Mouse (Mus musculus): ENCODE measurements at regions not wholly inside any gene's neighbourhood (a gene's known extent, or its start where the extent isn't known, plus 50 kb on each side); places are given as distances from the start of the nearest gene placed in this dataset.

GRCm38 (mm10) chr4:153002516-153002915 is 480.1 kb downstream of the Ajap1 start:
- Histone ChIP-seq H3K4me1 (ENCODE audit: control insufficient read depth, insufficient read depth, low read length) (no peaks in the 10 kb centered on the region), H3K9ac (ENCODE audit: low read depth, poor library complexity, severe bottlenecking) (no peak overlapping the region), H3K27ac (ENCODE audit: insufficient read depth, low read length) (no peak overlapping the region), H3K36me3 (ENCODE audit: control insufficient read depth, insufficient read depth, low read length, poor library complexity, severe bottlenecking) (no peaks in the 10 kb centered on the region), H3K27me3 (ENCODE audit: control insufficient read depth, insufficient read depth, low read length, poor library complexity, severe bottlenecking) (no peaks in the 10 kb centered on the region), H3K9me3 (replicated peaks; ENCODE audit: control insufficient read depth, insufficient read depth, low read length, poor library complexity, severe bottlenecking) (0 out of 2 replicates have a peak, but pooled peaks cover 7% of the 10 kb centered on the region), H3K4me3 (ENCODE audit: low read depth, low read length) (no peak overlapping the region)
- TF ChIP-seq EP300 (IDR thresholded peaks at IDR 0.05; ENCODE audit: insufficient read depth, low read depth, low read length) (no peak), CTCF (IDR thresholded peaks at IDR 0.05; ENCODE audit: low read depth, low read length) (no peak)

GRCm38 (mm10) chr4:153001761-153002160 is 480.9 kb downstream of the Ajap1 start:
- Histone ChIP-seq H3K27me3 (ENCODE audit: control insufficient read depth, insufficient read depth, low read length, poor library complexity, severe bottlenecking) (no peaks in the 10 kb centered on the region), H3K4me3 (ENCODE audit: low read depth, low read length) (no peak overlapping the region), H3K9me3 (replicated peaks; ENCODE audit: control insufficient read depth, insufficient read depth, low read length, poor library complexity, severe bottlenecking) (0 out of 2 replicates have a peak, but pooled peaks cover 7% of the 10 kb centered on the region), H3K27ac (ENCODE audit: insufficient read depth, low read length) (no peak overlapping the region), H3K36me3 (ENCODE audit: control insufficient read depth, insufficient read depth, low read length, poor library complexity, severe bottlenecking) (no peaks in the 10 kb centered on the region), H3K4me1 (ENCODE audit: control insufficient read depth, insufficient read depth, low read length) (no peaks in the 10 kb centered on the region), H3K9ac (ENCODE audit: low read depth, poor library complexity, severe bottlenecking) (no peak overlapping the region)
- no peak for TF ChIP-seq POLR2A (IDR thresholded peaks at IDR 0.05; ENCODE audit: insufficient read depth, low read length)
- no peak for TF ChIP-seq EP300 (IDR thresholded peaks at IDR 0.05; ENCODE audit: insufficient read depth, low read depth, low read length)
- TF ChIP-seq CTCF (IDR thresholded peaks at IDR 0.05; ENCODE audit: low read depth, low read length), result no peak

- Histone ChIP-seq H3K4me3 (ENCODE audit: low read depth, low read length) (no peak overlapping the region), H3K27me3 (ENCODE audit: control insufficient read depth, insufficient read depth, low read length, poor library complexity, severe bottlenecking) (no peaks in the 10 kb centered on the region), H3K27ac (ENCODE audit: insufficient read depth, low read length) (no peak overlapping the region), H3K9me3 (replicated peaks; ENCODE audit: control insufficient read depth, insufficient read depth, low read length, poor library complexity, severe bottlenecking) (no peaks in the 10 kb centered on the region), H3K9ac (ENCODE audit: low read depth, poor library complexity, severe bottlenecking) (no peak overlapping the region), H3K36me3 (ENCODE audit: control insufficient read depth, insufficient read depth, low read length, poor library complexity, severe bottlenecking) (no peaks in the 10 kb centered on the region), H3K4me1 (ENCODE audit: control insufficient read depth, insufficient read depth, low read length) (no peaks in the 10 kb centered on the region)
- TF ChIP-seq EP300 (IDR thresholded peaks at IDR 0.05; ENCODE audit: insufficient read depth, low read depth, low read length) (no peak), CTCF (IDR thresholded peaks at IDR 0.05; ENCODE audit: low read depth, low read length) (no peak), POLR2A (IDR thresholded peaks at IDR 0.05; ENCODE audit: insufficient read depth, low read length) (no peak)
These were observed 483.1 kb downstream of the Ajap1 start for GRCm38 (mm10) chr4:152999526-152999925.

- H3K27ac ChIP-seq (ENCODE audit: insufficient read depth, low read length), result no peak overlapping the region
- H3K27me3 ChIP-seq (ENCODE audit: control insufficient read depth, insufficient read depth, low read length, poor library complexity, severe bottlenecking), result no peaks in the 10 kb centered on the region
- H3K4me1 ChIP-seq (ENCODE audit: control insufficient read depth, insufficient read depth, low read length), result no peaks in the 10 kb centered on the region
- no peak overlapping the region for H3K9ac ChIP-seq (ENCODE audit: low read depth, poor library complexity, severe bottlenecking)
- H3K36me3 ChIP-seq (ENCODE audit: control insufficient read depth, insufficient read depth, low read length, poor library complexity, severe bottlenecking), result no peaks in the 10 kb centered on the region
- H3K4me3 ChIP-seq (ENCODE audit: low read depth, low read length), result no peak overlapping the region
- H3K9me3 ChIP-seq (replicated peaks; ENCODE audit: control insufficient read depth, insufficient read depth, low read length, poor library complexity, severe bottlenecking), result no peaks in the 10 kb centered on the region
- TF ChIP-seq EP300 (IDR thresholded peaks at IDR 0.05; ENCODE audit: insufficient read depth, low read depth, low read length) (no peak), POLR2A (IDR thresholded peaks at IDR 0.05; ENCODE audit: insufficient read depth, low read length) (no peak), CTCF (IDR thresholded peaks at IDR 0.05; ENCODE audit: low read depth, low read length) (no peak)
These were observed 485.4 kb downstream of the Ajap1 start for GRCm38 (mm10) chr4:152997251-152997650.

GRCm38 (mm10) chr4:152996641-152997040 is 486.0 kb downstream of the Ajap1 start:
- Histone ChIP-seq H3K27ac (ENCODE audit: insufficient read depth, low read length) (no peak overlapping the region), H3K36me3 (ENCODE audit: control insufficient read depth, insufficient read depth, low read length, poor library complexity, severe bottlenecking) (no peaks in the 10 kb centered on the region), H3K9ac (ENCODE audit: low read depth, poor library complexity, severe bottlenecking) (no peak overlapping the region), H3K27me3 (ENCODE audit: control insufficient read depth, insufficient read depth, low read length, poor library complexity, severe bottlenecking) (no peaks in the 10 kb centered on the region), H3K4me3 (ENCODE audit: low read depth, low read length) (no peak overlapping the region), H3K9me3 (replicated peaks; ENCODE audit: control insufficient read depth, insufficient read depth, low read length, poor library complexity, severe bottlenecking) (no peaks in the 10 kb centered on the region), H3K4me1 (ENCODE audit: control insufficient read depth, insufficient read depth, low read length) (no peaks in the 10 kb centered on the region)
- TF ChIP-seq EP300 (IDR thresholded peaks at IDR 0.05; ENCODE audit: insufficient read depth, low read depth, low read length) (no peak), CTCF (IDR thresholded peaks at IDR 0.05; ENCODE audit: low read depth, low read length) (no peak), POLR2A (IDR thresholded peaks at IDR 0.05; ENCODE audit: insufficient read depth, low read length) (no peak)

GRCm38 (mm10) chr4:152995052-152995595 is 487.5 kb downstream of the Ajap1 start:
- Histone ChIP-seq H3K4me1 (ENCODE audit: control insufficient read depth, insufficient read depth, low read length) (no peaks in the 10 kb centered on the region), H3K9me3 (replicated peaks; ENCODE audit: control insufficient read depth, insufficient read depth, low read length, poor library complexity, severe bottlenecking) (no peaks in the 10 kb centered on the region), H3K9ac (ENCODE audit: low read depth, poor library complexity, severe bottlenecking) (no peak overlapping the region), H3K27ac (ENCODE audit: insufficient read depth, low read length) (no peak overlapping the region), H3K27me3 (ENCODE audit: control insufficient read depth, insufficient read depth, low read length, poor library complexity, severe bottlenecking) (no peaks in the 10 kb centered on the region), H3K36me3 (ENCODE audit: control insufficient read depth, insufficient read depth, low read length, poor library complexity, severe bottlenecking) (no peaks in the 10 kb centered on the region), H3K4me3 (ENCODE audit: low read depth, low read length) (no peak overlapping the region)
- TF ChIP-seq EP300 (IDR thresholded peaks at IDR 0.05; ENCODE audit: insufficient read depth, low read depth, low read length) (no peak), CTCF (IDR thresholded peaks at IDR 0.05; ENCODE audit: low read depth, low read length) (no peak), POLR2A (IDR thresholded peaks at IDR 0.05; ENCODE audit: insufficient read depth, low read length) (no peak)

Measured in ES-Bruce4 (cell line).